Mouse (Mus musculus): ENCODE data around the gene Mtrf1.
A peak's percentile ranks its signal among the peaks of the same experiment; 100 is the strongest.

Mtrf1 gene

GRCm38 (mm10) chr14:79397321-79398122 lies at the start of gene Mtrf1:
Gene Mtrf1 (plus strand): TSS chr14:79397772.
- DNase-seq = peak; percentile 53 to 72

GRCm38 (mm10) chr14:79358055-79358454 lies 39.5 kb upstream of the Mtrf1 start:
- no peak for DNase-seq

- no peak for DNase-seq
These were observed 20.5 kb upstream of the Mtrf1 start for GRCm38 (mm10) chr14:79377041-79377440.

- no peak for DNase-seq
These were observed 14.5 kb upstream of the Mtrf1 start for GRCm38 (mm10) chr14:79383120-79383519.

GRCm38 (mm10) chr14:79388304-79388703 lies 9.3 kb upstream of the Mtrf1 start:
- DNase-seq = no peak

GRCm38 (mm10) chr14:79389438-79390264 lies 7.9 kb upstream of the Mtrf1 start:
- DNase-seq = peak; percentile 8 to 29

GRCm38 (mm10) chr14:79390265-79390926 lies 7.2 kb upstream of the Mtrf1 start, which contains the start of gene Naa16:
Gene Naa16 (minus strand): TSS chr14:79390778.
- peak; percentile 96 to 97 for DNase-seq

GRCm38 (mm10) chr14:79393289-79393688 lies 4.3 kb upstream of the Mtrf1 start:
- DNase-seq = no peak

- DNase-seq = peak in 1 of 2 experiments; percentile 54
These were observed 3.0 kb upstream of the Mtrf1 start for GRCm38 (mm10) chr14:79394564-79394963.

- no peak for DNase-seq
These were observed 10.1 kb downstream of the Mtrf1 start for GRCm38 (mm10) chr14:79407641-79408040.

- no peak for DNase-seq
These were observed 11.8 kb downstream of the Mtrf1 start for GRCm38 (mm10) chr14:79409278-79409830.

- no peak for DNase-seq
These were observed 13.1 kb downstream of the Mtrf1 start for GRCm38 (mm10) chr14:79410662-79411061.

- no peak for DNase-seq
These were observed 15.5 kb downstream of the Mtrf1 start for GRCm38 (mm10) chr14:79413121-79413520.

GRCm38 (mm10) chr14:79420083-79420685 lies 22.6 kb downstream of the Mtrf1 start:
- DNase-seq = no peak

GRCm38 (mm10) chr14:79425979-79426729 lies 28.6 kb downstream of the Mtrf1 start, which contains the start of gene Kbtbd7:
Gene Kbtbd7 (plus strand): TSS chr14:79426511.
- peak; percentile 95 to 98 for DNase-seq

GRCm38 (mm10) chr14:79426730-79427365 lies 29.3 kb downstream of the Mtrf1 start:
- peak in 1 of 2 experiments; percentile 34 for DNase-seq

GRCm38 (mm10) chr14:79434068-79434467 lies 36.5 kb downstream of the Mtrf1 start:
- DNase-seq = no peak

GRCm38 (mm10) chr14:79440655-79441054 lies 43.1 kb downstream of the Mtrf1 start:
- no peak for DNase-seq

- DNase-seq = peak in 1 of 2 experiments; percentile 8
These were observed 43.9 kb downstream of the Mtrf1 start for GRCm38 (mm10) chr14:79441441-79441840.

GRCm38 (mm10) chr14:79444601-79445000 lies 47.0 kb downstream of the Mtrf1 start:
- DNase-seq = no peak

- DNase-seq = no peak
These were observed 47.6 kb downstream of the Mtrf1 start for GRCm38 (mm10) chr14:79445055-79445620.

Data from lung, postnatal 4 days (tissue).